Mouse (Mus musculus) thymus, postnatal 25 days (tissue): ENCODE measurements around the gene Kyat1.

Experiments
- DNase-seq: peaks from one replicate; pipeline ENCODE4 v3.0.0; 2022

The Kyat1 gene

GRCm38 (mm10) chr2:30205629-30206357 is at the start of gene Kyat1:
TSS of gene Kyat1 (minus strand) at chr2:30205847.
- DNase-seq = peak; percentile 92

GRCm38 (mm10) chr2:30253809-30254208 is 48.2 kb upstream of the Kyat1 start:
- peak; percentile 30 for DNase-seq

DNA sequence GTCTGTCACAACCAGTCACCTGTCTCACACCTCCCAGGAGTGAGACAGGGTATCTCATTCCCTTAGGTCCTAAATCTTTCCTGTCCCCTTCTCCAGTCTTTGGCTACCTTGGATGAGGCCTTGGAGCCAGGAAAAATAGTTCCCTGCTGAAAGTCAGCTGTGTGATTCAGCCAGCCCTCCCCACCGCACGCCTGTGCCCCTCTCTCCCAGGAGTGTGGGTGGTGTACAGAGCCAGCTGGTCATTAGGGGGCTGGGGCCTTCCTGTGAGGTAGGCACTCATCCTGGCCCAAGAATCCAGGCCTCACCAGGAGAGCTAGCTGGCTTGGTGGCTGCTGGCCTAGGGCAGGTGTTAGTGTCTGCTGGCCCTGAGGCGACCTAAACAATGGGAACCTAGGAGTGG is 46.9 kb upstream of the Kyat1 start:
- DNase-seq = no peak

- peak; percentile 86 for DNase-seq
These were observed 45.9 kb upstream of the Kyat1 start for GRCm38 (mm10) chr2:30251417-30252104.

DNA sequence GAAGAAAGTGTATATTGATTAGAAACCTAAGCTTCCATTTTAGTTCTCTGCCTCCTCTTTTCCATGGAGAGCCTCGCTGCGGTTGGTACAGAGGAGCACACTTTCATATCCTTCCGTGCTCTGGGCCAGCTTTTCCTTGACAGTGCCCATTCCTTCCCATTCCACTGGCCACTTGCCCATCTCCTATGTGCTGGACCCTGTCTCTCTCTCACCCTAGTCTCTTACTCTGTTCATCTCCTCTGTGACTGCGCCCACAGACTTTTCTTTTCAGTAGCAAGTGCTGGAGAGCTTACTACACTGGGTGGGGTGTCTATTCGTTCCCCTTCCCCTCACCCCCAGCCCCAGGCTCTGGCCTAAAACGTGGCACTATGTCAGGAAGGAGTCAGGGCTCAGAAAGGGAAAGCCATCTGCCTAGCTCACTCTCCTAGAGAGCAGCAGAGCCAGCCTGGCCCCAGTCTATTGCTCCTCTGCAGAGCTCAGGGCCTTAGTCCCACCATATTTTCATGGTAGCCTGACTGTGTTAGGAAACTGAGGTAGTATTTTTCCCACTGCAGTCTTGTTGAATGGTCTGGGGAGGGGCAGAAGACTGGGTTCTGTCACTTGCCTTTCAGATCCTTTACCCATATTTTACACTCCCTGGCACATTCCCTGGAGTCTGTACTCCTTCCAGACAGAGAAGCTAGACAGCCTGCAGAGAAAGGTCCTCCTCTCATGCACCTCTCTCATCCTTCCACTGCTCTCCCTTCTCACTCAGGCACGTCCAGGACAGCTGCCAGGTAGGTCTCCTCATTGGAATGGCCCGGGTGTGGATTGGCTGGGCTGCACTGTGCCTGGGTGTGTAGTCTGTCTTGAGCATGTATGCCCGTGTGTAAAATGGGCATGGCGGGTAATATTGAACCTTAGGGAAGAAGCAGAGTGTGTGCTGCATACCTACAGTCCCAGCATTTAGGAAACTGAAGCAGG is 44.8 kb upstream of the Kyat1 start:
- no peak for DNase-seq

GRCm38 (mm10) chr2:30249182-30249581 is 43.5 kb upstream of the Kyat1 start:
- no peak for DNase-seq

- DNase-seq = no peak
These were observed 42.0 kb upstream of the Kyat1 start for GRCm38 (mm10) chr2:30247681-30248080.

DNA sequence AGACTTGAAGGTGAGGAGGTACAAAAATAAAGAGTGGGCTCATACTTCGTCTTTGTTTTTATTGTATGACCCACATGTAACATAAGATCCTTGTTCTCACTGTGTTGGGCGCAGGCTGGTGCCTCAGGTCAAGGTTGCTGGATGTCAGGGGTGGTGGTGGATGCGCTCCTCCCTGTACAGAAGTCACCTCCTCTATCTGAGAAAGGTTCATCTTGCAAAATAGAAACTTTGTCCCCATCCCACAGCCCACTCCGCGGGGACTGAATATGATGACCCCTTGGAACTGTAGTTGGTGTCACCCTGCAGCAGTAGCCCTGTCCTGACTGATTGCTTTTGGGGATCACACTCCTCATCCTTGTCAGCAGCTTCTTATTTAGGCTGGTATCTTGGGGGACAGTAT is 41.4 kb upstream of the Kyat1 start:
- no peak for DNase-seq

DNA sequence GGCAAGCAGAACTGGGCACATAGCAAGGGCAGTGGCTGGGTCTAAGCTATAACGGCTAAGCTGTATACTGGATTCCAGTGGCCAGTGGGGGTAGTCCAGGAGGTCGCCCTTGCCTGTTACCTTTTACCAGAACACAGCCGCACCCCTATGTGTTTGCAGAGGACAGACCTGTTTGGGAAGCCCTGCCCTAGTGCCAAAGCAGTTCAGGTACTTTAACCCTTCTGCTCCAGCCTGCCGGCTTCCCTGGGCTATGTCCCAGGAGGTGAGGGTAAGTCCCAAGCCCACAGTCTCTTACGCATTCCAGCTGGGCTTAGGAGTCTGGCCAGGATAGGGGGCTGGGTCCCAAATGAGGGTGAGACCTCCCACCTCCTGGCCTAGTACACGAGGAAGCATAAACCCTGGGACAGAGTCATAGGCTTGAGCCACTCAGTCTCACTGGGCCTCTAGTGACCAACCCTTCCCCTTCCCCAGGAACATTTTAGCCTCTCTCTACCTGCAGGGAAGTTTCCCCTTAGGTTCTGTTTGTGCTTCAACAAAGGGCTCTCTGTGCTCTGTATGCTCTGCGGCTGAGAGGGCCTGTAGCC is 39.0 kb upstream of the Kyat1 start:
- no peak for DNase-seq

GRCm38 (mm10) chr2:30243391-30243790 is 37.7 kb upstream of the Kyat1 start:
- no peak for DNase-seq

- DNase-seq = no peak
These were observed 36.9 kb upstream of the Kyat1 start for GRCm38 (mm10) chr2:30242509-30242908.

DNA sequence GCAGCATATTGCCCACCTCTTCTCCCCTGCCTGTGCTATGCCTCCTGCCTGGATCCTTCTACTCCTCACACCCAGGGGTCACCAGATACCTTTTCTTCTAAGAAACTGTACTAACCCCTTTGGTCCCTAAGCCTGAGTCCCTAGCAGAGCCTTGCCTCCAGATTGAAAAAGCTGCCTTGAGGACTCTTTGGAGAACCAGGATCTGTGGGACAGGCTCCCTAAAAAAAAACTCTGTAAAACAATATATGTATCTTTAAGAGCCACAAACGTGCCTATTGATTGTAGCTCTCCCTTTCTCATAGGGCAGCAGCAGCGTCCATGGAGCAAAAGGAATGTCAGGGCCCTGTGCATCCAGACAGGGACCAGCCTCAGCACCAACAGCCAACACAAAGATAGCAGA is 34.6 kb upstream of the Kyat1 start, which contains the start of gene Gm28035:
Gene Gm28035 (plus strand): TSS at position 301 of the 400 bp plus-strand sequence.
- DNase-seq = no peak

- DNase-seq = no peak
These were observed 34.1 kb upstream of the Kyat1 start for GRCm38 (mm10) chr2:30239777-30240176.

DNA sequence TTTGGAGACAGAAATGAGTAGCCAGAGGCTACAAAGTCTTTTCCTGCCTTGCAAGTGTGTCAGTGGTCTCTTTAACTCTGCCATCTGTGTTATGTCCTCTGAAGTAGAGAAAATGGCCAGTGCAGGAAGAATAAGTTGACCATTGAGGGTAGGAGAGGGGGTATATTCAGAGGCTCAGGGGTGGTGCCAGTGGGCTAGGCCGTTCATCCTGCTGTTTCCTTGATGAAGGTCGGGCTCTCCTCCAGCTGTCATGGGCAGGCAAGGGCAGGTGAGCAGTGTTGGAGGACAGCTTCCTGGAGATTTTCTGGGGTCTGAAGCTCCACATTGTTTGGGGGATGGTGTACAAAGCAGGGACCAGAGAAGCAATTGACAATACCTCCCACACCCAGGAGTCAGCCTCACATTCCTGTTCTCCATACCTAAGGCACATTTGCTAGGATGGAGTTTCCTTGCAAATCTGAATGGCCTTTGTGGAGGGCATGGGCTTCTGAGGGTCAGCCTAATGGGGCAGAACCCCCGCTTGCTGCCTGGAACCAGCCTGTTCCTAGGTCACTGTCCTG is 33.3 kb upstream of the Kyat1 start:
- no peak for DNase-seq

GRCm38 (mm10) chr2:30237881-30238280 is 32.2 kb upstream of the Kyat1 start:
- DNase-seq = peak; percentile 76

DNA sequence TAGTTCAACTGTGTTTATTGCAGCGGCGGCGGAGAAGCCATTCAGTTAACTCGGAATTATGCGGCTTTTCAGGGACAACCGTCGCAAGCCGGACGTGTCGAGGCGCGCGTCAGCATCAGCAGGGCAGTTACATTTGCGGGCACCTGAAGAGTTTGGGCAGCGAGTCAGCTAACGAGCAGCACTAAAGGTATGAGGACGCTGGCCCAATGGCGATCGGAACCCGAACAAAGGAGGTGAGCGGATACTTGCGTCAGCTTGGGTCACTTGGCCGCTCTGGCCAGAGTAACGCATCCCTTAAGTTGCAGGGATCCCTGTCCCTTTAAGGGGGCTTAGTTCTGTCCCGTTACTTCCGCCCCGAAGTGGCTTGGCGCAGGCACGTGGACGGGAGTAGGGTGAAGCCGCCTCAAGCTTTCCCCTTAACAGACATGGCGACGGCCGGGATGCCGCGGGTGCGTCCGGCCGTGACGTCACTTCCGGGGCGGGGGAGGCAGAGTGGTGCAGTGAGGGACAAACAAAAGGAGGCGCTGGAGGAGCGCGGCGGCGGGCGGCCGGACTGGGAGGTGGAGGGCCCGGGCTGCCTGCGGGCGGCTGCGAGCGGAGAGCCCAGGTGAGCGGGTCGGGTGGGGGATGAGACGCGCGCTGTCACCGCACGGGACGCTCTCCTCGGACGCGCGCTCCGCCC is 31.7 kb upstream of the Kyat1 start, which contains the start of gene Lrrc8a:
Gene Lrrc8a (plus strand): TSS at position 517 of the 682 bp plus-strand sequence.
- peak; percentile 100 for DNase-seq

DNA sequence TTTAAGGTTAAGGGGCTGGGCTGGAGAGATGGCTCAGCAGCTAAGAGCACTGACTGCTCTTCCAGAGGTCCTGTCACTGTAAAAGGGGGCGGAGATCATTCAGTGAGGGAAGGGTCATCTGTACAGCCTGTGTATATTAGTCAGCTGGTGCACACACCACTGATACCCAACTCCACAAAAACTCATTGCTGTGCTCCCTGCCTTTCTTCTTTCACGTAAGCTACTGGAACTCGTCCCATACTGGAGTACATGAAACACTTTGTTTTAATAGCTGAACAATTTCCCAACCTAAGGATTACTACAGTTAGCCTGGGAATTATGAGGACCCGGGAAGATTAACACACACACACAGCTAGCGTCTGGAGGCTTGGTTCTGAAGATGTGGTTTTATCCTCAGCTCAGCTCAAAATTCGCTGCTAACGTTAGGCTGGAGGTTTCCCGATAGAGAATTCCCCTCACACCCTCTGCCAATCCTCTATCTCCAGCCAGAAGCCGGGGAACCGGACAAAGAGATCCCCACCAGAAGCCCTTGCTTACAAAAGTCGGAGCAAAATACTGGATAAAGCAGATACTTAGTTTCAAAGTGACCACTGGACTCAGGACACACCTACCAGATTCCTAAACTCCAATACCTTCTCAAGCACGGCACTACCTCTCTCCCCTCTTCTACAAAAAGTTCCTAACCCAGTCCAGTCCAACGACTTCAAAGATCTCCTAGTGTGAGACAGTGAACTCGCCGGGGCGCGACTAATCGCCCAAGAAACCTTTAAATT is 31.0 kb upstream of the Kyat1 start:
- DNase-seq = no peak

- DNase-seq = no peak
These were observed 29.9 kb upstream of the Kyat1 start for GRCm38 (mm10) chr2:30235593-30235992.

DNA sequence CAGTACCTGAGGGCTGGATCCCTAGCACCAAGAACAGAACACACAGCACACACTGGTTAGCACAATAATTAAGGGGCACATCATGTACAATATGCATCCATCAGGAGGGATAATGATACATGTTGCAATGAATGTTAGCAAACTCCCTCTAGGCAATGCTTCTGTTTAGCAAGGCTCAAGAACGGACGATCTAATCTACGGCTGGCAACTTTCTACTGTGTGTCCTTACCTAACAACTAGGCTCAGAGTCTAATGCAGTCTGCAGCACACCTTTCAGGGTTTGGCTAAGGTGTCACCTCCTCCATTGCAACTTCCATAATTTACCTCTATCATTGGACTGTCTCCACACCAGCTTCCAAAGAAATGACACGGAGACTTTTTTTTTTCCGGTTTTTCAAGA is 10.6 kb upstream of the Kyat1 start:
- DNase-seq = no peak

- DNase-seq = no peak
These were observed 9.8 kb upstream of the Kyat1 start for GRCm38 (mm10) chr2:30215493-30215892.

DNA sequence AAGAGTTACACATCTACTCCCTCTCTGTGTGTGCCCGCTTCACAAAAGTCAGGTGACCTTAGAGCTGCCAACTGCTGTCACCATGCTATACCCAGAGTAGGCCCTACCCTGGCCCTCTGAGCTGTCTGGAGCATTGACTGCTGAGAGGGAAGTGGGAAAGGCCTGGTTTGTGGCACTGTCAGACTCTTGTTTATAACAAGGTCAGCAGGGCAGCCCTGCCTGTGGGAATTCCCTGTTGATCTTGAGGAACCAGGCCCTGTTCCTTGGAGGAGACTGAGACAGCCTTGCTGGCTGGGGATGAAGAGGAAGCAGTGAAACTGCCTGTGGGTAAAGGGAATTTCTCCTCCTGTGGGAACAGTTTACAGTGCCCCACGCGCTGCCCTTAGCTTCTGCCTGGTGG is 9.1 kb upstream of the Kyat1 start:
- no peak for DNase-seq
